Comparison of ENCODE assay signal across 10 mouse cellular contexts in the genomic region with DNA sequence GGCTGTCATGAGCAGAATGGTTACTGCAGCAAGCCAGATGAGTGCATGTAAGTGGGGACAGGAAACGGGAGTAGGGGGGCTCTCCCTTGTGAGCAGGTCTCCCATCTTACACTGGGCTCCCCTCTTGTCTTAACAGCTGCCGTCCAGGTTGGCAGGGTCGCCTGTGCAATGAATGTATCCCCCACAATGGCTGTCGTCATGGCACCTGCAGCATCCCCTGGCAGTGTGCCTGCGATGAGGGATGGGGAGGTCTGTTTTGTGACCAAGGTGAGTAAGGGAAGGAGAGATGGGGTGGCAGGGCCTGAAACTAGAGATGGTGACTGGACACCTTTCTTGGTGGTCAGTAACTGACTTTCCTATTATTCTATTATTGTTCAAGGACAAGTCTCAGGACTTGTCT. TPM values are rescaled to one million over a fixed set of nuclear protein-coding genes. Genes with fewer than 3 reads are reported as not detected.
DNase-seq lines count a peak whose midpoint lies in the region; ATAC-seq lines count a peak whose summit lies in the region.
"Had no signal": no experiment of that assay in that cellular context is flagged by ENCODE, and none has a peak within 500 bp of the region (broad histone marks: within the 10 kb centered on the region; RNA-seq: fewer than 3 reads in every experiment).

No protein-coding gene starts in this region.

- H3K4me2 ChIP-seq in heart, embryonic 12.5 days, result peak overlapping the region; percentile 85
- H3K4me2 ChIP-seq in embryonic facial prominence, embryonic 14.5 days (ENCODE audit: low read depth, low read length), result peak overlapping the region; percentile 81; the same call in 1 of the 2 replicates
- H3K4me2 ChIP-seq in hindbrain, embryonic 13.5 days, result peak overlapping the region; percentile 83
- peak overlapping the region; percentile 80 for H3K4me2 ChIP-seq in midbrain, embryonic 14.5 days (ENCODE audit: low read length)

- no peaks in the 10 kb centered on the region for H3K9me3 ChIP-seq in heart, embryonic 12.5 days (replicated peaks)
- no peaks in the 10 kb centered on the region for H3K9me3 ChIP-seq in embryonic facial prominence, embryonic 14.5 days (ENCODE audit: control insufficient read depth, low read length)
- no peaks in the 10 kb centered on the region for H3K9me3 ChIP-seq in hindbrain, embryonic 13.5 days
- no peaks in the 10 kb centered on the region for H3K9me3 ChIP-seq in midbrain, embryonic 14.5 days (ENCODE audit: control insufficient read depth, low read length)

- ATAC-seq in heart, embryonic 12.5 days (ENCODE audit: insufficient number of reproducible peaks, low FRiP score), result no peak
- no peak for ATAC-seq in embryonic facial prominence, embryonic 14.5 days (ENCODE audit: low read depth)
- ATAC-seq in hindbrain, embryonic 13.5 days (ENCODE audit: low FRiP score), result no peak
- no peak for ATAC-seq in midbrain, embryonic 14.5 days (ENCODE audit: low FRiP score, low TSS enrichment)

- intact Hi-C loops in heart, postnatal 25 days (cut with DNase I), result no loop called here

- WGBS in heart, embryonic 12.5 days, result 44% methylated on average over 5 of the region's 5 CpGs
- 42% methylated on average over 5 of the region's 5 CpGs for WGBS in embryonic facial prominence, embryonic 14.5 days
- WGBS in hindbrain, embryonic 13.5 days, result 34% methylated on average over 5 of the region's 5 CpGs
- 33% methylated on average over 5 of the region's 5 CpGs for WGBS in midbrain, embryonic 14.5 days

- 0 out of 2 replicates have a peak overlapping the region, but pooled peaks have one; percentile 14 for H3K9ac ChIP-seq in heart, embryonic 12.5 days
- H3K9ac ChIP-seq in embryonic facial prominence, embryonic 14.5 days (ENCODE audit: low read depth, low read length), result no peak overlapping the region; the same call in 1 of the 2 replicates
- H3K9ac ChIP-seq in hindbrain, embryonic 13.5 days, result no peak overlapping the region
- no peak overlapping the region for H3K9ac ChIP-seq in midbrain, embryonic 14.5 days (replicated peaks; ENCODE audit: low read length)

- H3K4me3 ChIP-seq in heart, embryonic 12.5 days, result peak overlapping the region; percentile 57
- peak overlapping the region; percentile 47 for H3K4me3 ChIP-seq in embryonic facial prominence, embryonic 14.5 days (ENCODE audit: low read depth, low read length)
- H3K4me3 ChIP-seq in hindbrain, embryonic 13.5 days, result peak overlapping the region; percentile 49
- H3K4me3 ChIP-seq in midbrain, embryonic 14.5 days (replicated peaks; ENCODE audit: low read depth, low read length), result 0 out of 2 replicates have a peak overlapping the region, but pooled peaks have one; percentile 6

- H3K27me3 ChIP-seq in heart, embryonic 12.5 days (replicated peaks), result peaks cover 91% of the 10 kb centered on the region
- peaks cover 85% of the 10 kb centered on the region for H3K27me3 ChIP-seq in embryonic facial prominence, embryonic 14.5 days (replicated peaks; ENCODE audit: control insufficient read depth, insufficient read depth, low read length)
- peaks cover 93% of the 10 kb centered on the region for H3K27me3 ChIP-seq in hindbrain, embryonic 13.5 days
- H3K27me3 ChIP-seq in midbrain, embryonic 14.5 days (ENCODE audit: control insufficient read depth, insufficient read depth, low read length), result peaks cover 80% of the 10 kb centered on the region

- 0 out of 2 replicates have a peak, but pooled peaks cover 3% of the 10 kb centered on the region for H3K36me3 ChIP-seq in heart, embryonic 12.5 days
- no peaks in the 10 kb centered on the region for H3K36me3 ChIP-seq in embryonic facial prominence, embryonic 14.5 days (ENCODE audit: control insufficient read depth, insufficient read depth, low read length)
- no peaks in the 10 kb centered on the region for H3K36me3 ChIP-seq in hindbrain, embryonic 13.5 days
- no peaks in the 10 kb centered on the region for H3K36me3 ChIP-seq in midbrain, embryonic 14.5 days (ENCODE audit: control insufficient read depth, insufficient read depth, low read length)

- DNase-seq in heart, postnatal 25 days (ENCODE audit: low spot score), result no peak
- no peak for DNase-seq in embryonic facial prominence, embryonic 14.5 days (ENCODE audit: low spot score)
- DNase-seq in midbrain, embryonic 14.5 days, result no peak
- no peak for DNase-seq in T-cell, adult 2 months (ENCODE audit: low spot score)
- DNase-seq in adrenal gland, postnatal 14 days, result no peak
- no peak for DNase-seq in cerebellum, adult 8-10 months
- DNase-seq: adrenal gland, adult 8-10 months; lung, postnatal 36 days had no signal

- H3K27ac ChIP-seq in heart, embryonic 12.5 days (ENCODE audit: poor library complexity, severe bottlenecking), result no peak overlapping the region
- H3K27ac ChIP-seq in embryonic facial prominence, embryonic 14.5 days (replicated peaks; ENCODE audit: low read depth, low read length), result no peak overlapping the region
- H3K27ac ChIP-seq in hindbrain, embryonic 13.5 days, result no peak overlapping the region
- no peak overlapping the region for H3K27ac ChIP-seq in midbrain, embryonic 14.5 days (replicated peaks; ENCODE audit: low read depth, low read length)

- peaks cover 42% of the 10 kb centered on the region for H3K4me1 ChIP-seq in heart, embryonic 12.5 days (replicated peaks)
- peaks cover 31% of the 10 kb centered on the region for H3K4me1 ChIP-seq in embryonic facial prominence, embryonic 14.5 days (ENCODE audit: control insufficient read depth, insufficient read depth, low read length)
- peaks cover 54% of the 10 kb centered on the region for H3K4me1 ChIP-seq in hindbrain, embryonic 13.5 days (replicated peaks)
- peaks cover 32% of the 10 kb centered on the region for H3K4me1 ChIP-seq in midbrain, embryonic 14.5 days (ENCODE audit: control insufficient read depth, insufficient read depth, low read length)

RNA-seq across cellular contexts. Expression of gene Dll4, which starts 3.0 kb away (rescaled TPM):
- polyA plus RNA-seq in heart, embryonic 12.5 days (2016; fragmentation: Nextera tagmentation; extraction: Ambion mirVana), result 6.5 and 6.8 TPM in 2 replicates
- total RNA-seq in heart, postnatal 25 days (2021), result 10 to 100 TPM; 16.7 to 22.5 TPM
- 5.0 and 6.8 TPM in 2 replicates for polyA plus RNA-seq in embryonic facial prominence, embryonic 14.5 days (2014; fragmentation: Nextera tagmentation; extraction: Ambion mirVana)
- polyA plus RNA-seq in hindbrain, embryonic 13.5 days (2015; fragmentation: Nextera tagmentation; extraction: Ambion mirVana), result 5.4 and 5.9 TPM in 2 replicates
- polyA plus RNA-seq in midbrain, embryonic 14.5 days (2014; fragmentation: Nextera tagmentation; extraction: Ambion mirVana), result 4.0 and 4.4 TPM in 2 replicates
- 13.7 and 14.4 TPM in 2 replicates for total RNA-seq in adrenal gland, postnatal 14 days (2021)

RNA-seq across cellular contexts. Expression of gene Chac1, which starts 22.5 kb away (rescaled TPM):
- polyA plus RNA-seq in heart, embryonic 12.5 days (2016; fragmentation: Nextera tagmentation; extraction: Ambion mirVana), result 0.12 and 0.31 TPM in 2 replicates
- total RNA-seq in heart, postnatal 25 days (2021), result 1 to 10 TPM; 7.2 to 9.3 TPM
- polyA plus RNA-seq in embryonic facial prominence, embryonic 14.5 days (2014; fragmentation: Nextera tagmentation; extraction: Ambion mirVana), result 1.4 and 1.7 TPM in 2 replicates
- 6.1 and 6.7 TPM in 2 replicates for polyA plus RNA-seq in hindbrain, embryonic 13.5 days (2015; fragmentation: Nextera tagmentation; extraction: Ambion mirVana)
- polyA plus RNA-seq in midbrain, embryonic 14.5 days (2014; fragmentation: Nextera tagmentation; extraction: Ambion mirVana), result 5.0 and 8.4 TPM in 2 replicates
- 3.7 and 6.2 TPM in 2 replicates for total RNA-seq in adrenal gland, postnatal 14 days (2021)

RNA-seq across cellular contexts. Expression of gene Vps18, which starts 40.0 kb away (rescaled TPM):
- 15.2 and 15.8 TPM in 2 replicates for polyA plus RNA-seq in heart, embryonic 12.5 days (2016; fragmentation: Nextera tagmentation; extraction: Ambion mirVana)
- total RNA-seq in heart, postnatal 25 days (2021), result 10 to 100 TPM; 11.9 to 13.0 TPM
- 12.5 and 15.5 TPM in 2 replicates for polyA plus RNA-seq in embryonic facial prominence, embryonic 14.5 days (2014; fragmentation: Nextera tagmentation; extraction: Ambion mirVana)
- polyA plus RNA-seq in hindbrain, embryonic 13.5 days (2015; fragmentation: Nextera tagmentation; extraction: Ambion mirVana), result 26.0 and 26.1 TPM in 2 replicates
- polyA plus RNA-seq in midbrain, embryonic 14.5 days (2014; fragmentation: Nextera tagmentation; extraction: Ambion mirVana), result 19.3 and 22.6 TPM in 2 replicates
- 18.1 and 18.6 TPM in 2 replicates for total RNA-seq in adrenal gland, postnatal 14 days (2021)

RNA-seq across cellular contexts. Expression of gene Rhov, which starts 57.5 kb away (rescaled TPM):
- 0.10 and 0.13 TPM in 2 replicates for polyA plus RNA-seq in heart, embryonic 12.5 days (2016; fragmentation: Nextera tagmentation; extraction: Ambion mirVana)
- not detected for total RNA-seq in heart, postnatal 25 days (2021)
- polyA plus RNA-seq in embryonic facial prominence, embryonic 14.5 days (2014; fragmentation: Nextera tagmentation; extraction: Ambion mirVana), result 9.8 and 10.4 TPM in 2 replicates
- 21.2 and 23.4 TPM in 2 replicates for polyA plus RNA-seq in hindbrain, embryonic 13.5 days (2015; fragmentation: Nextera tagmentation; extraction: Ambion mirVana)
- 19.9 and 27.1 TPM in 2 replicates for polyA plus RNA-seq in midbrain, embryonic 14.5 days (2014; fragmentation: Nextera tagmentation; extraction: Ambion mirVana)
- total RNA-seq in adrenal gland, postnatal 14 days (2021), result 0.41 TPM in 1 of 2 replicates, not detected in the other

Comparison
In these comparisons a context has a peak if more than half of its experiments do, and no peak if none do; other contexts are left out.
1. H3K4me3 ChIP-seq: peak in every context shown above with its lines; median percentile 57 in heart, embryonic 12.5 days; 49 in hindbrain, embryonic 13.5 days; 47 in embryonic facial prominence, embryonic 14.5 days; 6 in midbrain, embryonic 14.5 days.